Mouse (Mus musculus) heart, postnatal 36 days (tissue): ENCODE results near the gene Olfr557. TPM values are rescaled to one million over a fixed set of nuclear protein-coding genes. Genes with fewer than 3 reads are reported as not detected.

Experiments used
- DNase-seq, 2 experiments: peaks; one replicate each; pipeline ENCODE4 v3.0.0; 2021 to 2022
- intact Hi-C: fragments of 180-260 bp; cut with DNase I; formaldehyde crosslinking; loops from one replicate; pipeline ENCODE4 v1.15.1; 2025
- total RNA-seq, 2 experiments: library from RNA; stranded (reverse); gene quantifications; 2 replicates each; pipeline ENCODE4 v1.2.3; 2021

The Olfr557 gene
- not detected for total RNA-seq

DNA sequence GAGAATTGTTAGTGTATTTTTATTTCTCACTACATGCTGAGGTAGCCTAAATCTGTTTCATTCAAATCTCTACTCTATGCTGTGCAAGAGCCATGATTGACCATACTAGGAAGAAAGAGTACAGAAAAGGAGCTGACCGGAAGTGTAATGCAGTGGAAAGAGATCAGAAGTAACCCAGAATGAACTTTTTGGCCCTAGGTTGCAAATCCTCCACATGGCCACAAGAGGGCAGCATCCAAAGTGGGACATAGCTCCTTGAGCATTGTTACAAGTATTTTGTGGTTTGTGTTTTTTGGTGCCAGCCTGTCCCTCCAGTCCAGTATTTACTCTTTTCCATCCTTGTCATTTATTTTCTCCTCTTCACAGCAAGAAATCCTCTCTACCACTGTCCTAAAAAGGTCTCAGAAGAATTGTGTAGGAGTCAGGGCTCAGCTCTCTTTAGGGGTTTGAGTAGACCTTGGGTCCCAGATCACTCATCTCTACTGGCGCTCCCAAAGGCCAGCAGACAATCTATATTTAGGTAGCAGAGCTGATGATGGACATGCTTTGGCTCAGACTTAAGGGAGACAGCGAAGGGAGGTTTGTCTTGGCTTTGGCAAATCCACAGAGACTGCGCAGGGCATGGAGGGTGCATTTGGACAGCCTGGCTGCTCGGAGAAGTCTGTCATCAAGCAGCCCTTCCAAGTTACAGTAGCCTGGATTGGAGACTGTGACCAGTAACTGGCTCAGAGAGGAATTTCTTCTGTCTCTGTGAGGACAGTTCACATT lies at the start of gene Olfr557:
TSS of gene Olfr557 (plus strand) at position 553 of the 768 bp plus-strand sequence.
- intact Hi-C loops: loop anchor here (10.0 kb wide), 1 partner anchor 219 kb away; the partner anchor contains the start of gene Olfr571
- DNase-seq: peak; percentile 12 to 23

DNA sequence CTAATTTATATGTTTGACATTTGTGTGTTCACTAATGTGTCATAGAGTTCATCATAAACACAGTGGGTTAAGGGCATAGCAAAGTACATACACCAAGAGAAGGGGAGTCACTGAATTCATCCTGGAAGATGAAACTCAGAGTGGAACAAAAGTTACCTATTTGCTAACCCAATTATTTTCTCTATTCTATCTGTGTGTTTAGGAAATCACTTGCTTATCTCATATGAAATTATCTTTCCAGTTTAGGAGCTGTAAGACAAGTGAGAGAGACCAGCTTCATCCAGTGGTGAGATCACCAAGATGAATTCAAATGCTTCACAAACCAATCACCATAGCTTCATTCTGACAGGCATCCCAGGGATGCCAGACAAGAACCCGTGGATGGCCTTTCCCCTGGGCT lies 37.2 kb upstream of the Olfr557 start, which contains the start of gene Olfr555:
TSS of gene Olfr555 (plus strand) at position 301 of the 400 bp plus-strand sequence.
- no peak for DNase-seq
- intact Hi-C loops: no loop called here

GRCm38 (mm10) chr7:102664599-102664998 lies 31.1 kb upstream of the Olfr557 start, which contains the start of gene Olfr556:
Gene Olfr556, plus strand, starts transcription at chr7:102664899.
- no peak for DNase-seq
- intact Hi-C loops: loop anchor here (2.0 kb wide), 2 partner anchors 88 to 254 kb away; no protein-coding TSS in a partner anchor

DNA sequence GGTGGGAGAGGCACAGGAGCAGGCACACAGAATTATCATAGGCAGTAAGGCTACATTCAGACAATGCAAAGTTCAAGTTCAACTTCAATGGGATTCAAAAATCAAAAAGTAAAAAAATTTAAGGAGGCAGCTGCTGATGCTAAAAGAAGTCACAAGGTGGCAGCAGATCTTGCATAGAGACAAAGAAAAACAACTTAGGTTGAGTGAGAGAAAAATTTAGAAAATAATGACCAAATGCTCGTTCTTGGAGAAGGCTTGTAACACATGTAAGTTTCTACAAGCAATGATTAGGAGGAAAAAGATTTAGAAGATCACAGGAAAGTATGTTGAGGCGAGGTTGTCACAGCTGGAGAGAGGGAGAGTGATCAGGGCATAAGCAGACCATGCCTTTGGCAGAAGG lies 30.3 kb upstream of the Olfr557 start:
- DNase-seq: no peak
- intact Hi-C loops: loop anchor here (2.0 kb wide), 2 partner anchors 87 to 253 kb away; no protein-coding TSS in a partner anchor

GRCm38 (mm10) chr7:102676225-102676624 lies 19.5 kb upstream of the Olfr557 start:
- intact Hi-C loops: no loop called here
- DNase-seq: no peak

DNA sequence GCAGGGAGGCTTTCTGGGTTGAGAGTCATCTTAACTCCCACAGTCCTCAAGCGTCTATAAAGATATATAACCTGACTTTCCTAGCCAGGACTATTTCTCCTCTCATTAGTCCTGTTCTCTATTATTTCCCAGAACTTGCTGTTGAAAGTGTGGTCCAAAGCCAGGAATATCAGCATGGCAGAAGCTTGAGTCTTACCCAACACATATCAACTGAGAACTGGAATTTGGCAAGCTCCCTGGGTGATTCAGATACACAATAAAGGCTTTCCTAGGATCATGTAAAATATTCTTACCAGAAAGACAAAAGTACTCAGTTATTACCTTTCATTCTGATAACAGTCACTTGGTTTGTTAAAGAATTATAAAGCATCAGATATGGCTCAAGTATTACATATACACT lies 13.8 kb upstream of the Olfr557 start:
- intact Hi-C loops: loop anchor here (5.0 kb wide), 1 partner anchor 115 kb away; the partner anchor contains the start of gene Trim21

GRCm38 (mm10) chr7:102686944-102687501 lies 8.7 kb upstream of the Olfr557 start, which contains the start of gene Trim68:
Gene Trim68, minus strand, starts transcription at chr7:102687327.
- peak; percentile 85 to 88 for DNase-seq
- intact Hi-C loops: no loop called here

More for the DNA sequence above, 13.8 kb upstream of the Olfr557 start:
- DNase-seq: no peak

GRCm38 (mm10) chr7:102698461-102698860 lies 2.8 kb downstream of the Olfr557 start:
- intact Hi-C loops: loop anchor here (10.0 kb wide), 1 partner anchor 216 kb away; the partner anchor contains the start of gene Olfr571
- DNase-seq: no peak

GRCm38 (mm10) chr7:102701915-102702314 lies 6.2 kb downstream of the Olfr557 start, which contains the start of gene Olfr558:
Gene Olfr558, plus strand, starts transcription at chr7:102702215.
- intact Hi-C loops: no loop called here

GRCm38 (mm10) chr7:102718970-102719369 lies 23.3 kb downstream of the Olfr557 start, which contains the start of gene Olfr33:
Gene Olfr33, minus strand, starts transcription at chr7:102719070.
- DNase-seq: no peak
- intact Hi-C loops: no loop called here

More at GRCm38 (mm10) chr7:102701915-102702314, 6.2 kb downstream of the Olfr557 start, which contains the start of gene Olfr558:
- no peak for DNase-seq

- intact Hi-C loops: no loop called here
- DNase-seq: no peak
Observed at GRCm38 (mm10) chr7:102727391-102727790, 31.7 kb downstream of the Olfr557 start, which contains the start of gene Olfr559. Gene Olfr559, minus strand, starts transcription at chr7:102727491.

DNA sequence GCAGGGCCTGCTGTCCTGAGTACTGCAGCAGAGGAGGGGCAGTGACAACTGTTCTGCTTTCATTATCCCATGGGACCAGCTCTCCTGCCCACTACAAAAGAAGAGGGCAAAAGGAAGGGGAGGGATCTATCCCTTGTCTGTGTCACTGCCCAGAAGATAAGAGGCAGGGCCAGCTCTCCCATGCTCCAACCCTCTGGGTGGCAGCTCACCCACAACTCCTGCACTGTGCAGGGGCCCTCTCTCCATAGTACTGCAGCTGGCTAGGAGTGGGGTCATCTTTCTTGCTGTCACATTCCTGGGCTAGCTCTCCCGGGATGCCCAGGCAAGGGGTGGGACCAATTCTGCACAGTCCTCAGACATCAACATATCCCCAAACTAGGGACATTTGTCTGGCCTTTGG lies 38.1 kb downstream of the Olfr557 start:
- no peak for DNase-seq
- intact Hi-C loops: no loop called here

DNA sequence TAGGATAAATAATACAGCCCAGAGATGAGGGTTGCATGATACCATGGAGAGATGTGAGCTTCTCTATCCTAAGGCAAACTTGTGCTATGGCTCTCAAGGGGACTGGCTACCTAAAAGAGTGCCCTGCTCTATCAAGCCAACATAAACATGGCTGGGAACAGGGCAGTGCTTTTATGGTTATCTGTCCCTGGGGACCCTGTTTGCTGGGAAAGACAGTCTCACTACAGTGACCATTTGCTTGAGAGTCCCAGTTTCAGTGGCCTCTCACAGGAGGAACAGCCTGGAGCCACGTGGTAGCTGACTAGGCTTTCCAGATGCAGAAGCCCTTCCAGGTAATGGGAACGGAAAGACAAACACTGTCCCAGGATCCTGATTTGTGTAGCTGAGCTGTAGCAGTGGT lies 42.0 kb downstream of the Olfr557 start:
- intact Hi-C loops: no loop called here
- no peak for DNase-seq

Other genes starting within 250 kb of the Olfr557 start
- not detected for gene Olfr543, start 214.2 kb upstream of the Olfr557 start, total RNA-seq
- gene Olfr544, start 207.6 kb upstream of the Olfr557 start, total RNA-seq: not detected
- not detected for gene Olfr545, start 196.3 kb upstream of the Olfr557 start, total RNA-seq
- not detected for gene Olfr547, start 161.2 kb upstream of the Olfr557 start, total RNA-seq
- gene Olfr548-ps1, start 155.0 kb upstream of the Olfr557 start, total RNA-seq: not detected
- gene Olfr549, start 146.0 kb upstream of the Olfr557 start, total RNA-seq: not detected
- 1 to 10 TPM; 5.2 to 7.0 TPM for gene Trim21, start 130.4 kb upstream of the Olfr557 start, total RNA-seq
- gene Olfr550, start 124.5 kb upstream of the Olfr557 start, total RNA-seq: under 1 TPM in 1 of 2 experiments, not detected in 1; 0.08 TPM
- gene Olfr551, start 104.0 kb upstream of the Olfr557 start, total RNA-seq: not detected
- gene Olfr552, start 98.1 kb upstream of the Olfr557 start, total RNA-seq: under 1 TPM; 0.14 TPM
- not detected for gene Olfr553, start 77.7 kb upstream of the Olfr557 start, total RNA-seq
- not detected for gene Olfr554, start 57.5 kb upstream of the Olfr557 start, total RNA-seq
- gene Olfr555, start 37.1 kb upstream of the Olfr557 start, total RNA-seq: not detected
- not detected for gene Olfr556, start 31.0 kb upstream of the Olfr557 start, total RNA-seq
- gene Trim68, start 8.6 kb upstream of the Olfr557 start, total RNA-seq: 1 to 10 TPM; 7.7 to 8.4 TPM
- gene Olfr558, start 6.3 kb downstream of the Olfr557 start, total RNA-seq: 1 to 10 TPM; 2.5 to 3.0 TPM
- gene Olfr33, start 23.2 kb downstream of the Olfr557 start, total RNA-seq: not detected
- gene Olfr559, start 31.6 kb downstream of the Olfr557 start, total RNA-seq: not detected
- gene Olfr560, start 63.5 kb downstream of the Olfr557 start, total RNA-seq: not detected
- gene Olfr78, start 63.6 kb downstream of the Olfr557 start, total RNA-seq: under 1 TPM; 0.28 to 0.68 TPM
- gene Olfr561, start 75.3 kb downstream of the Olfr557 start, total RNA-seq: not detected
- gene Olfr564, start 107.6 kb downstream of the Olfr557 start, total RNA-seq: not detected
- not detected for gene Olfr566, start 162.9 kb downstream of the Olfr557 start, total RNA-seq
- gene Olfr568, start 181.2 kb downstream of the Olfr557 start, total RNA-seq: not detected
- not detected for gene Olfr569, start 195.0 kb downstream of the Olfr557 start, total RNA-seq
- not detected for gene Olfr570, start 198.7 kb downstream of the Olfr557 start, total RNA-seq
- gene Olfr571, start 221.6 kb downstream of the Olfr557 start, total RNA-seq: not detected
- gene Olfr572, start 228.5 kb downstream of the Olfr557 start, total RNA-seq: not detected
- not detected for gene Olfr573-ps1, start 246.7 kb downstream of the Olfr557 start, total RNA-seq